Mouse (Mus musculus) megakaryocyte, adult 5-6 weeks (primary cell): Measurements from ENCODE around the gene Cops3. TPM values are rescaled to one million over a fixed set of nuclear protein-coding genes. Genes with fewer than 3 reads are reported as not detected.
A peak's percentile ranks its signal among the peaks of the same experiment; 100 is the strongest.

ENCODE experiments used
- ATAC-seq: 2 replicates; pipeline ENCODE4 v1.8.0; 2016; ENCODE audit warnings: mild to moderate bottlenecking, inconsistent platforms; ENCODE audit not compliant: poor library complexity, severe bottlenecking
- total RNA-seq, 2 experiments: library from RNA; stranded (forward) in 1 of 2; stranded (reverse) in 1 of 2; fragments of 153-499, 151-499 nt in 1 of 2; fragments of 221-1000, 200-1000 nt in 1 of 2; gene quantifications; 2 replicates each; pipeline versions ENCODE4 v1.2.3 to v1.2.4; 2015 to 2017

Cops3 gene
- total RNA-seq, 2 experiments from 2014 or later, result 88.2 to 100 TPM

GRCm38 (mm10) chr11:59811211-59811610 lies 28.4 kb downstream of the Cops3 start:
- ATAC-seq, result no peak

- ATAC-seq, result no peak
These were observed 29.0 kb downstream of the Cops3 start for GRCm38 (mm10) chr11:59810480-59811158.

GRCm38 (mm10) chr11:59809670-59810474 lies 29.8 kb downstream of the Cops3 start, which contains the start of gene Flcn:
Gene Flcn, minus strand, starts transcription at chr11:59810016.
- peak; percentile 86 for ATAC-seq

GRCm38 (mm10) chr11:59809071-59809669 lies 30.5 kb downstream of the Cops3 start:
- ATAC-seq, result peak; percentile 61

- ATAC-seq, result no peak
These were observed 31.3 kb downstream of the Cops3 start for GRCm38 (mm10) chr11:59808170-59808960.

GRCm38 (mm10) chr11:59805656-59806055 lies 34.0 kb downstream of the Cops3 start:
- ATAC-seq, result no peak

GRCm38 (mm10) chr11:59805256-59805655 lies 34.4 kb downstream of the Cops3 start:
- ATAC-seq, result no peak

GRCm38 (mm10) chr11:59804409-59805110 lies 35.1 kb downstream of the Cops3 start:
- ATAC-seq, result no peak

GRCm38 (mm10) chr11:59803516-59803915 lies 36.1 kb downstream of the Cops3 start:
- no peak for ATAC-seq

- ATAC-seq, result no peak
These were observed 37.8 kb downstream of the Cops3 start for GRCm38 (mm10) chr11:59801881-59802280.

- no peak for ATAC-seq
These were observed 39.2 kb downstream of the Cops3 start for GRCm38 (mm10) chr11:59800412-59800811.

GRCm38 (mm10) chr11:59793390-59793789 lies 46.2 kb downstream of the Cops3 start:
- no peak for ATAC-seq

- no peak for ATAC-seq
These were observed 50.3 kb downstream of the Cops3 start for GRCm38 (mm10) chr11:59789311-59789710.

GRCm38 (mm10) chr11:59787199-59787781 lies 52.3 kb downstream of the Cops3 start, which contains the start of gene Pld6:
Gene Pld6, minus strand, starts transcription at chr11:59787645.
- ATAC-seq, result peak; percentile 71

GRCm38 (mm10) chr11:59786444-59787198 lies 53.0 kb downstream of the Cops3 start:
- ATAC-seq, result no peak

- no peak for ATAC-seq
These were observed 56.0 kb downstream of the Cops3 start for GRCm38 (mm10) chr11:59783591-59783990.

- ATAC-seq, result no peak
These were observed 57.5 kb downstream of the Cops3 start for GRCm38 (mm10) chr11:59782091-59782590.

GRCm38 (mm10) chr11:59780241-59780640 lies 59.4 kb downstream of the Cops3 start:
- ATAC-seq, result no peak

GRCm38 (mm10) chr11:59779406-59779805 lies 60.2 kb downstream of the Cops3 start:
- ATAC-seq, result no peak
